Mouse (Mus musculus): ENCODE data around the gene Olfr370. TPM values are rescaled to one million over a fixed set of nuclear protein-coding genes. Genes with fewer than 3 reads are reported as not detected.
"Not testable (repeated sequence)": the region's sequence is repeated elsewhere in the genome, so short reads cannot be mapped to it uniquely, and the experiment has no call there.

The Olfr370 gene
- not detected in 2 replicates for total RNA-seq (2017)

DNA sequence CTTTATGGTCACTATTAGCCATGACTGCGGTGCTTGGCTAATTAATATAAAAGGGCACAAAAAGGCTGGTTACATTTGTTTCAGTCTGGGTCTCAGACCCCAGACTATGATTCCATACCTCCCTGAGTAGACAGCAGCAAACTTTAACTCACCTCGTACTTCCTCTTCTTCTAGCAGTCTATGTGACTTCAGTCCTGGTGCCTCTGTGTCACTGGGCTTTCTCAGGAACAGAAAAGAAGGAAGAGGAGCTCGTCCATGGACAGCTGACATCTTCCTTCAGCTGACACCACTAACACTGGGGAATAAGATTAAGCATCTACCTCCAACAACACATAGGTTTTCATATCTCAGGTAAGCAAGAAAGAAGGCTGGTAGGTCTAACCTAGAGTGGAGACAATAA is at the start of gene Olfr370:
Gene Olfr370 (plus strand): TSS at position 45 of the 400 bp plus-strand sequence.
- ATAC-seq (replicated peaks in 1 of 2; ENCODE audit: insufficient read depth in 1 of 2, low FRiP score in 2 of 2, low TSS enrichment in 1 of 2, low read depth in 1 of 2, poor library complexity in 2 of 2, severe bottlenecking in 2 of 2), result no peak

- ATAC-seq (replicated peaks in 1 of 2; ENCODE audit: insufficient read depth in 1 of 2, low FRiP score in 2 of 2, low TSS enrichment in 1 of 2, low read depth in 1 of 2, poor library complexity in 2 of 2, severe bottlenecking in 2 of 2), result no peak
Observed at GRCm38 (mm10) chr8:83511696-83512095, 23.9 kb upstream of the Olfr370 start.

DNA sequence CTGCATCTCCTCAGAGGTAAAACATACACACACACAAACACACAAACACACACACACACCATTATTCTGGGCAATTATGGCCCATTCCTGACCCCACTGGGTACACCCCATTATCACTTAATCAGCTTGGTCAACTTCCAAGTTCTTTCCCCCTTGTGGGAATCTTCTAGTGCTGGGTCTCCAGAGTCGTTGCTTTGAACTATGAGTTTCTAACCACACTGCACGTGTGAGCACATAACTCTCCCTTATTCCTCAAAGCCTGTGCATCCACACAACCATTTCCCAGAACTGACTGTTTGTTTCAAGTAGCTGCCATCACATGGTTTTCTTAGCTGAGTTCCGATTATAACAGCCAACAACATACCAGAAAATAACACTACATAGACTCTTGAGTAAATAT is 15.1 kb upstream of the Olfr370 start:
- no peak for ATAC-seq (replicated peaks in 1 of 2; ENCODE audit: insufficient read depth in 1 of 2, low FRiP score in 2 of 2, low TSS enrichment in 1 of 2, low read depth in 1 of 2, poor library complexity in 2 of 2, severe bottlenecking in 2 of 2)

GRCm38 (mm10) chr8:83520907-83521306 is 14.7 kb upstream of the Olfr370 start:
- ATAC-seq (replicated peaks in 1 of 2; ENCODE audit: insufficient read depth in 1 of 2, low FRiP score in 2 of 2, low TSS enrichment in 1 of 2, low read depth in 1 of 2, poor library complexity in 2 of 2, severe bottlenecking in 2 of 2), result not testable (repeated sequence)

DNA sequence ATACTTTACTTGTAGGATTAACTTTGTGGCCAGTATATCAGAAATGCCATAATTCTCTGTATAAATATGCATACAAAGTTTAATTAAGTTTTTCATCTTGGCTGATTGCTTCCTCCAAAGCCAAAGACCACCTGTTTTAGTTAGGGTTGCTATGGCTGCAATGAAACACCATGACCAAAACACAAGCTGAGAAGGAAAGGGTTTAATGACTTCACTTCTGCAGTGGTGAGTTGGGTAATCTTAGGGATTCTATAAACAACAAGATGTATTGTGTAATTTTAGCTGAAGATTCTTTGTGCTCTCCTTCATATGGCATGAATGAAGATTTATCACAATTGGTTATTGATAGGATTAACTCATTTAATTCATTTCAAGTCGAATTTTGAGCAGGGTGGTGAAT is 14.3 kb upstream of the Olfr370 start:
- no peak for ATAC-seq (replicated peaks in 1 of 2; ENCODE audit: insufficient read depth in 1 of 2, low FRiP score in 2 of 2, low TSS enrichment in 1 of 2, low read depth in 1 of 2, poor library complexity in 2 of 2, severe bottlenecking in 2 of 2)

- no peak for ATAC-seq (replicated peaks in 1 of 2; ENCODE audit: insufficient read depth in 1 of 2, low FRiP score in 2 of 2, low TSS enrichment in 1 of 2, low read depth in 1 of 2, poor library complexity in 2 of 2, severe bottlenecking in 2 of 2)
Observed at GRCm38 (mm10) chr8:83534802-83535201, 778 bp upstream of the Olfr370 start.

- no peak for ATAC-seq (replicated peaks in 1 of 2; ENCODE audit: insufficient read depth in 1 of 2, low FRiP score in 2 of 2, low TSS enrichment in 1 of 2, low read depth in 1 of 2, poor library complexity in 2 of 2, severe bottlenecking in 2 of 2)
Observed at GRCm38 (mm10) chr8:83562669-83563068, 27.1 kb downstream of the Olfr370 start.

DNA sequence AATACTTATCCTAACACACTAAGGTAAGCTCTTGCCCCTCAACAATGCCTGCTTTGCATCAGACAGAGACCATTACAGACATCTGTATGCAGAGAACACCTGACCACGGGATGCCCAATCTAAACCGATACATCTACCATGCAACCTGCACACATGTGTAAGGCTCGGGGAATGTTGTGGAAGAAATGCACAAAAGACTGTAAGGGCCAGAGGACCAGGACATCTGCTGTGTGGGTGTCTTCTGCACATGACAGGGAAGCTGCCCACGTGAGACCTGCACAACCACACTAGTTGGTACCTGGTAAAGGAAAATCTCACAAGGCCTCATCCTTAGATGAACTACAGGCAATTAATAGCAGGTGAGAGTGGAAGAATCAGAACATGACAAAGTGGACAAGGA is 27.7 kb downstream of the Olfr370 start:
- no peak for ATAC-seq (replicated peaks in 1 of 2; ENCODE audit: insufficient read depth in 1 of 2, low FRiP score in 2 of 2, low TSS enrichment in 1 of 2, low read depth in 1 of 2, poor library complexity in 2 of 2, severe bottlenecking in 2 of 2)

DNA sequence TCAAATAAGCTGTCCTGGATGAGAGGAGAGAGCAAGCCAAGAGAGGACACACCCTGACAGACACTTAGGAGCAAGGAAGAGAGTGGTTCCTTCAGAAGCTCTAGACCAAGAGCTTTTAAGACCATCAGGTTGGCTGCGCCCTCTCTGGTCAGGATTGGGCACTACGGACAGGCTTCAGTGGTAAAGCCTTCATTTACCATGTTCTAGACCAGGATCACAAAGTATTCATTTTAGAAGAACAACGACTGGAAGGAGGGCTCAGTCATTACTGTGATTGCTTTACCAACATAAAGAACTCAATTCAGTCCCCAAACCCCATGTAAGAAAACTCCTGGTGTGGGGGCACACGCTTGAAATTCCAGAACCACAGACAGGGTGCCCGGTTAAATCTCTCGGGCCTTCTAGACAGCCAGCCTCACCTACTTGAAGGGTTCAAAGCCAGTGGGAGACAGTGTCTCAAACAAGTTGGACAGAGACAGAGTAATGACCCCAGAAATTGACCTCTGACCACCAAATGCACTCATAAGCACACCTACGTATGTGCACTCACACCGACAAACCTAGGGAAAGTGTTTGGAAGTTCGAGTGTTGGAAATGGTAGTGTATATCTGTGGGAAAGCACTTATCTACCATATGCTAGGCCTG is 30.3 kb downstream of the Olfr370 start:
- ATAC-seq (replicated peaks in 1 of 2; ENCODE audit: insufficient read depth in 1 of 2, low FRiP score in 2 of 2, low TSS enrichment in 1 of 2, low read depth in 1 of 2, poor library complexity in 2 of 2, severe bottlenecking in 2 of 2), result no peak

DNA sequence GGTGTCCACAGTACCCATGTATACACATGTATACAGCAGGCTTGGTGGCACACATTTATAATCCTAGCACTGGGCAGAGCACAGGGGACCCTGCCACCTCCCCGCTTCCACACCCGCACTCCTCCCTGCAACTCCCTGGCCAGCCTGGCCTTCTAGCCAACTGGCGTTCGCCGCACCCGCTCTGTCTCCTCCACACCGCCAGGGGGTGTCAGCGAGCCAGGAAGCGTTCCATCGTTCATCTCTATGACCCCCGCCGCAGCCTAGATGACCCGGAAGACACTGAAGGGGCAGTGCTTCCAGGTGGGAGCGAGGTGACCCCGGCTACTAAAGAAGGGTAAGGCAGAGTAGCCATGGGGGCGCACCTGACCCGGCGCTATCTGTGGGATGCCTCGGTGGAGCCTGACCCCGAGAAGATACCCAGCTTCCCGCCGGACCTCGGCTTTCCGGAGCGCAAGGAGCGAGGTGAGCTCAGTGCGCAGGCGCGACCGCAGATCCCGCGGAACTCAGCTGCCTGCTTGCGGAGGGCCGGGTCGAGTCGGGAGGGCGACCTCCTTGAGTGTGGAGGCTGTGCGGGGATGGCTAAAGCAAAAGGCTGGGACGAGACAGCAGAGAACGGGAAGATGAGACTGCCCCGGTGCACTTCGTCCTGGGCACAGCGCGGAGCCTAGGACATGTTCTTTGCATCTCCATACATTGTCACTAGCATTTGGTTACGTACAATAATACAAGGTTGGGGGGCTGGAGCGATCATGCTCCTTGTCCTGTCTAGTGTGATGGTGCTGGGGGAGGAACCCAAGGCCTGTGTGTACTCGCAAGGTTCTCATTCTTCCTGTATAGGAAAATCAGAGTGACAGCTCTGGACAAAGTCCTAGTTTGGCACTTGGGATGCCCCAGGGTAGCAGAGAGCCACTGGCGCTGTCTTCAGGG is 31.2 kb downstream of the Olfr370 start, which contains the start of gene Ndufb7:
Gene Ndufb7 (plus strand): TSS at position 203 of the 927 bp plus-strand sequence.
- peak; percentile 89 to 91 for ATAC-seq (replicated peaks in 1 of 2; ENCODE audit: insufficient read depth in 1 of 2, low FRiP score in 2 of 2, low TSS enrichment in 1 of 2, low read depth in 1 of 2, poor library complexity in 2 of 2, severe bottlenecking in 2 of 2)

DNA sequence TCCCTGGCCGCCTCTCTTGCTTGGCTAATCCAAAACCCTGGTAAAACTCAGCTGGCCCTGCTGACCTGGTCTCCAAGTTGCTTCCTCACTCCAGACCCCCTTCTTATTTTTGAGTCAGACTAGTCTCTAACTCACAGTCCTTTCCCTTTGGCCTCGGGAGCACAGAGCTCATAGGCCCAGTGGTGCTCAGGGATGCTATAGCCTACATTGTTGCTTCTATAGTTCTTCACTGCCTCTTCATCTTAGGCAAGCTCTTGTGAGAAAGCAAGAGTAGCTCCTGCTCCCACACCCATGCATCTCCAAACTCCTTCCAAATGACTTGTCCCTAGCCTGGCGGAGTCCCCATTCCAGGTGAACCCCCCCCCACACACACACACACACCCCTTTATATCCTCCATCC is 32.1 kb downstream of the Olfr370 start:
- no peak for ATAC-seq (replicated peaks in 1 of 2; ENCODE audit: insufficient read depth in 1 of 2, low FRiP score in 2 of 2, low TSS enrichment in 1 of 2, low read depth in 1 of 2, poor library complexity in 2 of 2, severe bottlenecking in 2 of 2)

GRCm38 (mm10) chr8:83568128-83568527 is 32.5 kb downstream of the Olfr370 start:
- ATAC-seq (replicated peaks in 1 of 2; ENCODE audit: insufficient read depth in 1 of 2, low FRiP score in 2 of 2, low TSS enrichment in 1 of 2, low read depth in 1 of 2, poor library complexity in 2 of 2, severe bottlenecking in 2 of 2), result no peak

DNA sequence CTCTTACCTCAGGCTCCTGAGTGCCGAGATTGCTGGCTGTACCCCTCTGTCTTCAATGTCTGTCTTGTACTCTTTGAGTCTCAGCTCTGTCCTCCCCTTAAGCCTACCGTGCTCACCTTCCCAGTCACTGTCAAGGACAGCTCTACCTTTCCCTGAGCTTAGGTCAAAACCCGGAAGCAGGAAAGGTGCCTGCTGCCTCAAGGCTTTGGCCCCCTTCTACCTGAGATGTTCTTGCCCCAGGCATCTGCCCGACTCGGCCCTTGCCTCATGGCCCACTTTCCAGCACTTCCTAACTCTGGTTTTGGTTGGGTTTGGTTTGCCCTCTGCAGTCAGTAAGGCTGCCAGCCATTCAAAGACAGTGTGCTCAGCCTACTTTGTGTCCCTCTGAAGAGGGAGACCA is 33.2 kb downstream of the Olfr370 start:
- no peak for ATAC-seq (replicated peaks in 1 of 2; ENCODE audit: insufficient read depth in 1 of 2, low FRiP score in 2 of 2, low TSS enrichment in 1 of 2, low read depth in 1 of 2, poor library complexity in 2 of 2, severe bottlenecking in 2 of 2)

- no peak for ATAC-seq (replicated peaks in 1 of 2; ENCODE audit: insufficient read depth in 1 of 2, low FRiP score in 2 of 2, low TSS enrichment in 1 of 2, low read depth in 1 of 2, poor library complexity in 2 of 2, severe bottlenecking in 2 of 2)
Observed at GRCm38 (mm10) chr8:83569165-83569564, 33.6 kb downstream of the Olfr370 start.

DNA sequence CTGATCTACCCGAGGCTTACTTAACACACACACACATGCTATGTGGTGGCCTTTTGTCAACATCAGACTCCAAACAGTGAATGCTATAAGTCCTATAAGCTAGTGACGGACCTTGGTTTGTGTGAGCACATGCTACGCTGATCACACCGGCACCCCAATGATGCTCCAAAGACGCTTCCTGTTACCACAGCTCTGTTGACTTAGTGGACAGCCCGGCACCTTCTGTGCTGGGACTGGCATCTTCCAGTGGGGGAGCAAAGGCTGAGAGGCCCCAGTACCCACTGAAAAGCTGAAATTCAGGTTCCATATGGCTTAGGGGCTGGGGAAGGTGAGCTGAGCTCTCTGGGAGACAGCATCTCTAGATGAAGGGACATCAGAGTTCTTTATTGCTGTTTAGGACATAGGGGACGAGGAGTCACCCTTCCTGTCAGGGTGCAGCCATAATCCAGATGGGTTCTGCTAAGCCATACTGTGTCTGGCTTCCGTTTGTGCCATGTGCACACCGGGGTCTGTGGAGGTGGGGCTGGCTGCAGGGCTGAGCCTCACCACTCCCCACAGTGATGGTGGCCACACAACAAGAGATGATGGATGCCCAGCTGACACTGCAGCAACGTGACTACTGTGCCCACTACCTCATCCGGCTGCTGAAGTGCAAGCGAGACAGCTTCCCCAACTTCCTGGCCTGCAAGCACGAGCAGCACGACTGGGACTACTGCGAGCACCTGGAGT is 34.9 kb downstream of the Olfr370 start:
- no peak for ATAC-seq (replicated peaks in 1 of 2; ENCODE audit: insufficient read depth in 1 of 2, low FRiP score in 2 of 2, low TSS enrichment in 1 of 2, low read depth in 1 of 2, poor library complexity in 2 of 2, severe bottlenecking in 2 of 2)

DNA sequence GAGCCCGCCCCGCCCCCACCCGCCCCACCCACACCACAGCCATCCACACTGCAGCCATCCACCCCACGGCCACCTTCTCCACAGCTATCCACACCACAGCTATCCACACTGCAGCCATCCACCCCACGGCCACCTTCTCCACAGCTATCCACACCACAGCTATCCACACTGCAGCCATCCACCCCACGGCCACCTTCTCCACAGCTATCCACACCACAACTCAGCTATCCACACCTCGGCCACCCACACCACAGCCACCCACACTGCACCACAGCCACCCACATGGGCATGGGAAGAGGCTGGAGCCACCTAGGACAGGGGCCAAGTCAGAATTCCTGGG is 35.4 kb downstream of the Olfr370 start:
- ATAC-seq (replicated peaks in 1 of 2; ENCODE audit: insufficient read depth in 1 of 2, low FRiP score in 2 of 2, low TSS enrichment in 1 of 2, low read depth in 1 of 2, poor library complexity in 2 of 2, severe bottlenecking in 2 of 2), result not testable (repeated sequence)

DNA sequence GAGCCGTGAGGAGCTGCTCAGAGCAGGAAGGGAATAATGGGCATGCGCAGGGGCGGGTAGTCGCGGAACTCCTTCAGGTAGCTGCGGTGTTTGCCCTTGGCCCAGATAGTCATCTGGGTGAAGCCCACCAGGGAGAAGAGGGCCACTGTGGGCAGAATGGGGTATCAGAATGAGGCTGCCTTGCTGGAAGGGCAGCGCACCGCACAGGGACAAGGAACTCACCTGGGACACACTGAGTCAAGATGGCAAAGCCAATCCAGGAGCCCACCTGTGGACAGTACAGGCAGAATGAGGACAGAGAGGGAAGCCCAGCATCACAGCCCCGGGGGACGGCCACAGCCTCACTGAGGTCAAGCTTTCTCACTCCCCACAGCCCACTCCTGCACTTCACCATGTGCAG is 36.2 kb downstream of the Olfr370 start:
- no peak for ATAC-seq (replicated peaks in 1 of 2; ENCODE audit: insufficient read depth in 1 of 2, low FRiP score in 2 of 2, low TSS enrichment in 1 of 2, low read depth in 1 of 2, poor library complexity in 2 of 2, severe bottlenecking in 2 of 2)

- no peak; a peak in 1 of 4 replicates for ATAC-seq (replicated peaks in 1 of 2; ENCODE audit: insufficient read depth in 1 of 2, low FRiP score in 2 of 2, low TSS enrichment in 1 of 2, low read depth in 1 of 2, poor library complexity in 2 of 2, severe bottlenecking in 2 of 2)
Observed at GRCm38 (mm10) chr8:83572246-83572812, 36.7 kb downstream of the Olfr370 start.

Measured in hematopoietic stem cell, adult 5-6 weeks (primary cell).